Mouse (Mus musculus) CH12.LX (cell line): ENCODE results near the gene Col4a6. TPM values are rescaled to one million over a fixed set of nuclear protein-coding genes. Genes with fewer than 3 reads are reported as not detected.

ENCODE experiments used
- DNase-seq: peaks from one replicate; pipeline ENCODE4 v3.0.0-alpha.2; 2013; ENCODE audit errors: extremely low read depth
- H3K27ac ChIP-seq: 2 replicates; pipeline ENCODE4 v1.5.1; 2012; ENCODE audit warnings: low read depth, mild to moderate bottlenecking, control low read depth, moderate library complexity; ENCODE audit not compliant: insufficient read depth
- H3K27me3 ChIP-seq: replicated peaks from 2 replicates; pipeline ENCODE3; 2012; ENCODE audit warnings: inconsistent platforms
- H3K36me3 ChIP-seq, 2 experiments: replicated peaks in 1 of 2; 2 replicates each; pipeline versions ENCODE3 to v1.6.1; 2012; ENCODE audit warnings: inconsistent platforms in 1 of 2, low read length in 1 of 2, mild to moderate bottlenecking in 1 of 2, mixed read lengths in 1 of 2, moderate library complexity in 1 of 2; ENCODE audit not compliant: control insufficient read depth in 1 of 2, insufficient read depth in 1 of 2
- H3K4me1 ChIP-seq, 2 experiments: 2 replicates each; pipeline ENCODE4 v1.6.1; 2012; ENCODE audit warnings: inconsistent platforms in 1 of 2, moderate library complexity in 1 of 2; ENCODE audit not compliant: insufficient read depth in 2 of 2, control insufficient read depth in 1 of 2
- H3K4me2 ChIP-seq: 2 replicates; pipeline ENCODE4 v1.6.1; 2012; ENCODE audit warnings: low read depth, mild to moderate bottlenecking, control low read depth; ENCODE audit not compliant: poor library complexity, insufficient read depth, severe bottlenecking
- H3K4me3 ChIP-seq, 3 experiments: fragments of 150-350 bp in 1 of 3; sonication (generic) in 1 of 3; replicated peaks in 1 of 3; 2 replicates each; pipeline versions ENCODE3 to v1.5.1; 2011 to 2012; ENCODE audit warnings: low read depth in 2 of 3, low read length in 2 of 3, mild to moderate bottlenecking in 2 of 3, moderate library complexity in 2 of 3, control low read depth in 1 of 3, improper control_type of control experiment in 1 of 3, inconsistent platforms in 1 of 3, mixed read lengths in 1 of 3; ENCODE audit not compliant: poor library complexity in 1 of 3
- H3K79me2 ChIP-seq: replicated peaks from 2 replicates; pipeline ENCODE4 v1.6.1; 2012; ENCODE audit warnings: mild to moderate bottlenecking, moderate library complexity; ENCODE audit not compliant: control insufficient read depth, poor library complexity, insufficient read depth, severe bottlenecking; ENCODE audit errors: extremely low read depth
- H3K9ac ChIP-seq: 2 replicates; pipeline ENCODE4 v1.6.1; 2012; ENCODE audit warnings: low read depth, mild to moderate bottlenecking, control low read depth, moderate library complexity; ENCODE audit not compliant: insufficient read depth
- H3K9me3 ChIP-seq: replicated peaks from 2 replicates; pipeline ENCODE3; 2012; ENCODE audit warnings: low read length, inconsistent platforms, mixed read lengths
- BHLHE40 ChIP-seq: IDR thresholded peaks from 2 replicates; pipeline ENCODE4 v1.6.1; 2011; ENCODE audit warnings: mild to moderate bottlenecking, low read depth, low read length, improper control_type of control experiment
- CTCF ChIP-seq, 2 experiments: IDR thresholded peaks in 1 of 2; conservative IDR thresholded peaks in 1 of 2; 2 replicates each; pipeline ENCODE4 v1.5.1; 2011 to 2012; ENCODE audit warnings: low read depth in 2 of 2, low read length in 2 of 2, improper control_type of control experiment in 1 of 2, inconsistent platforms in 1 of 2, mild to moderate bottlenecking in 1 of 2, moderate library complexity in 1 of 2
- E2F4 ChIP-seq: IDR thresholded peaks from 2 replicates; pipeline ENCODE4 v1.6.1; 2011; ENCODE audit warnings: low read depth, low read length, improper control_type of control experiment; ENCODE audit not compliant: insufficient replicate concordance
- ELF1 ChIP-seq: IDR thresholded peaks from 2 replicates; pipeline ENCODE4 v1.6.1; 2014; ENCODE audit warnings: low read depth, mild to moderate bottlenecking, inconsistent platforms, low read length, improper control_type of control experiment
- IRF4 ChIP-seq: IDR thresholded peaks from 2 replicates; pipeline ENCODE4 v1.6.1; 2014; ENCODE audit warnings: low read depth, mild to moderate bottlenecking, inconsistent platforms, low read length, improper control_type of control experiment
- JUN ChIP-seq: IDR thresholded peaks from 2 replicates; pipeline ENCODE4 v1.6.1; 2011; ENCODE audit warnings: low read depth, mild to moderate bottlenecking, low read length, improper control_type of control experiment, moderate library complexity; ENCODE audit not compliant: insufficient read depth
- MAFK ChIP-seq: IDR thresholded peaks from 2 replicates; pipeline ENCODE4 v1.6.1; 2011; ENCODE audit warnings: low read length, improper control_type of control experiment; ENCODE audit not compliant: insufficient replicate concordance
- MAX ChIP-seq: IDR thresholded peaks from 2 replicates; pipeline ENCODE4 v1.6.1; 2011; ENCODE audit warnings: low read length, improper control_type of control experiment
- MYC ChIP-seq: IDR thresholded peaks from 2 replicates; pipeline ENCODE4 v1.6.1; 2011; ENCODE audit warnings: low read depth, mild to moderate bottlenecking, improper control_type of control experiment, low read length
- NRF1 ChIP-seq: IDR thresholded peaks from 2 replicates; pipeline ENCODE4 v1.6.1; 2014; ENCODE audit warnings: low read depth, mild to moderate bottlenecking, inconsistent platforms, low read length, improper control_type of control experiment, moderate library complexity
- PAX5 ChIP-seq: IDR thresholded peaks from 2 replicates; pipeline ENCODE4 v1.6.1; 2012; ENCODE audit warnings: low read length, inconsistent platforms, mixed read lengths
- POLR2AphosphoS2 ChIP-seq: IDR thresholded peaks from 2 replicates; pipeline ENCODE4 v1.6.1; 2011; ENCODE audit warnings: low read depth, low read length, improper control_type of control experiment
- RAD21 ChIP-seq: IDR thresholded peaks from 2 replicates; pipeline ENCODE4 v1.6.1; 2011; ENCODE audit warnings: low read depth, mild to moderate bottlenecking, low read length, improper control_type of control experiment, moderate library complexity
- SIN3A ChIP-seq: IDR thresholded peaks from 2 replicates; pipeline ENCODE4 v1.6.1; 2012; ENCODE audit warnings: low read length, improper control_type of control experiment, inconsistent platforms
- SMC3 ChIP-seq: IDR thresholded peaks from 2 replicates; pipeline ENCODE4 v1.6.1; 2011; ENCODE audit warnings: low read depth, low read length, improper control_type of control experiment
- TBP ChIP-seq: conservative IDR thresholded peaks from 2 replicates; pipeline ENCODE4 v1.6.1; 2011; ENCODE audit warnings: low read depth, low read length, improper control_type of control experiment
- USF1 ChIP-seq: IDR thresholded peaks from 2 replicates; pipeline ENCODE4 v1.6.1; 2014; ENCODE audit warnings: low read depth, mild to moderate bottlenecking, inconsistent platforms, low read length, improper control_type of control experiment
- USF2 ChIP-seq: conservative IDR thresholded peaks from 2 replicates; pipeline ENCODE4 v1.6.1; 2011; ENCODE audit warnings: low read depth, low read length, improper control_type of control experiment
- ZC3H11A ChIP-seq: IDR thresholded peaks from 2 replicates; pipeline ENCODE4 v1.6.1; 2012; ENCODE audit warnings: low read depth, mild to moderate bottlenecking, inconsistent platforms, low read length, improper control_type of control experiment
- ZKSCAN1 ChIP-seq: IDR thresholded peaks from 2 replicates; pipeline ENCODE4 v1.6.1; 2012; ENCODE audit warnings: low read depth, inconsistent platforms, low read length, improper control_type of control experiment, borderline replicate concordance
- ZNF384 ChIP-seq: IDR thresholded peaks from 2 replicates; pipeline ENCODE4 v1.6.1; 2012; ENCODE audit warnings: low read depth, low read length, improper control_type of control experiment, inconsistent platforms
- dilution Hi-C: fragments of 300-500 bp; cut with MboI; formaldehyde crosslinking; loops from 2 replicates; pipeline ENCODE4 v1.14.3; 2020; ENCODE audit warnings: low sequenced_read_pairs; ENCODE audit not compliant: extremely low pct_unique_long_range_greater_than_20kb, extremely low pct_ligation_motif_present
- in situ Hi-C: fragments of 300-500 bp; cut with MboI; formaldehyde crosslinking; loops from 3 replicates; pipeline ENCODE4 v1.14.3; 2019; ENCODE audit warnings: low sequenced_read_pairs, low pct_ligation_motif_present, low pct_unique_long_range_greater_than_20kb, mixed read lengths
- polyA plus RNA-seq: library from polyadenylated mRNA; unstranded; fragments of >175 nt; gene quantifications from 2 replicates; pipeline ENCODE4 v1.2.1, GENCODE M21; 2012; ENCODE audit warnings: low read depth; ENCODE audit not compliant: insufficient read length
- total RNA-seq, 2 experiments: library from RNA; depleted of rRNA; stranded (reverse); fragments of 300-350 nt in 1 of 2; fragments of >200 nt in 1 of 2; gene quantifications; 2 replicates each; pipeline ENCODE4 v1.2.3; 2012 to 2014

Gene Col4a6
- total and polyA plus RNA-seq, 3 experiments: 0.07 to 0.13 TPM; not detected in 1

- H3K9me3 ChIP-seq: no peaks in the 10 kb centered on the region
- in situ Hi-C loops: no loop called here
Observed at GRCm38 (mm10) chrX:141157626-141158025, 316.2 kb downstream of the Col4a6 start.

GRCm38 (mm10) chrX:141156696-141157095, 317.2 kb downstream of the Col4a6 start:
- Histone ChIP-seq H3K27me3 (no peaks in the 10 kb centered on the region), H3K4me2 (no peak overlapping the region; the same call in 1 of the 2 replicates), H3K9ac (no peak overlapping the region), H3K4me1 (peaks cover 11 to 20% of the 10 kb centered on the region in 2 experiments; a peak in 3 of 4 replicates), H3K4me3 (no peak overlapping the region), H3K9me3 (no peaks in the 10 kb centered on the region), H3K79me2 (no peaks in the 10 kb centered on the region), H3K27ac (no peak overlapping the region), H3K36me3 (peaks cover 36 to 55% of the 10 kb centered on the region in 2 experiments)
- dilution Hi-C loops (no loop called here), in situ Hi-C loops (no loop called here)
- TF ChIP-seq ZC3H11A (no peak), RAD21 (peak; percentile 55), SMC3 (peak; percentile 31), ZNF384 (peak; percentile 50), IRF4 (0 out of 2 replicates have a peak, but pooled peaks have one; percentile 21), CTCF (conservative IDR thresholded peaks at IDR 0.05 in 1 of 2, IDR thresholded peaks at IDR 0.05 in 1 of 2; ENCODE audit: low read depth in 2 of 2, low read length in 2 of 2) (peak in 1 of 2 experiments; percentile 54; a peak in 2 of 4 replicates), USF1 (no peak)
- peak; percentile 33 for DNase-seq

More at GRCm38 (mm10) chrX:141157626-141158025, 316.2 kb downstream of the Col4a6 start:
- Histone ChIP-seq H3K27ac (no peak overlapping the region), H3K27me3 (no peaks in the 10 kb centered on the region), H3K79me2 (no peaks in the 10 kb centered on the region), H3K9ac (no peak overlapping the region), H3K4me2 (peak overlapping the region; percentile 15; the same call in 1 of the 2 replicates), H3K36me3 (peaks cover 33 to 47% of the 10 kb centered on the region in 2 experiments), H3K4me1 (peaks cover 11 to 20% of the 10 kb centered on the region in 2 experiments; a peak in 3 of 4 replicates), H3K4me3 (no peak overlapping the region)
- TF ChIP-seq ELF1: no peak
- no peak for TF ChIP-seq PAX5
- no peak for TF ChIP-seq RAD21
- peak; percentile 28; the same call in 1 of the 2 replicates for TF ChIP-seq BHLHE40
- no peak for TF ChIP-seq USF2
- DNase-seq: peak; percentile 42
- dilution Hi-C loops: no loop called here

- H3K27ac ChIP-seq: no peak overlapping the region
- no peaks in the 10 kb centered on the region for H3K9me3 ChIP-seq
- H3K9ac ChIP-seq: no peak overlapping the region
- DNase-seq: no peak
- H3K79me2 ChIP-seq: no peaks in the 10 kb centered on the region
- no peak overlapping the region for H3K4me3 ChIP-seq
- H3K27me3 ChIP-seq: no peaks in the 10 kb centered on the region
- TF ChIP-seq PAX5 (no peak), RAD21 (no peak), MAX (no peak), SIN3A (no peak), ZNF384 (no peak), ZC3H11A (no peak), POLR2AphosphoS2 (no peak), CTCF (conservative IDR thresholded peaks at IDR 0.05 in 1 of 2, IDR thresholded peaks at IDR 0.05 in 1 of 2; ENCODE audit: low read depth in 2 of 2, low read length in 2 of 2) (no peak), JUN (no peak), ZKSCAN1 (no peak), TBP (no peak), ELF1 (no peak), MAFK (no peak), IRF4 (no peak), USF2 (no peak), E2F4 (no peak), MYC (no peak), NRF1 (no peak)
- dilution Hi-C loops: no loop called here
- H3K4me2 ChIP-seq: no peak overlapping the region
- H3K36me3 ChIP-seq: peaks cover 53 to 64% of the 10 kb centered on the region in 2 experiments
- in situ Hi-C loops: no loop called here
- H3K4me1 ChIP-seq: no peaks in the 10 kb centered on the region
Observed at GRCm38 (mm10) chrX:141151182-141151581, 322.7 kb downstream of the Col4a6 start.
